Mouse (Mus musculus) testis, postnatal 14 days (tissue): Measurements from ENCODE around the gene Il1rap.

ENCODE experiments used
- DNase-seq: peaks from one replicate; pipeline ENCODE4 v3.0.0; 2021; ENCODE audit warnings: low spot score

The Il1rap gene

DNA sequence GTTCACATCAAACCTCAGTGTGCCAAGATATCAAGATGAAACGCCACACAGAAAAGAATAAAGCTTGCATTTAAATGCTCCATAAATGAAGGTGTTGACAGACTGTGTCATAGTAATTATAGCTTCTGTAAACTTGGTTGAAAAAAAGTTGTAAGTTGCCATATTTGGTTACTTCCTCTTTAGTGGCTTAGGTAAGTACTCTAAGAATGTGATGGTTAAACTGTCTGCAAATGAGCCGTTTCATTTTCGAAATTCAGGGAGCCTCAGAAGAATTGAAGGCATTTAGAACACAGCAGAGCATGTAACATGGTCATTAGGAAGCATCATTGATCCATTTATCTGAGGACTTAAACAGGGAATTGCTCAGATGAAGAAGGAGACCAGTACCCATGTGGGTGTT, 146.6 kb downstream of the Il1rap start:
- no peak for DNase-seq

DNA sequence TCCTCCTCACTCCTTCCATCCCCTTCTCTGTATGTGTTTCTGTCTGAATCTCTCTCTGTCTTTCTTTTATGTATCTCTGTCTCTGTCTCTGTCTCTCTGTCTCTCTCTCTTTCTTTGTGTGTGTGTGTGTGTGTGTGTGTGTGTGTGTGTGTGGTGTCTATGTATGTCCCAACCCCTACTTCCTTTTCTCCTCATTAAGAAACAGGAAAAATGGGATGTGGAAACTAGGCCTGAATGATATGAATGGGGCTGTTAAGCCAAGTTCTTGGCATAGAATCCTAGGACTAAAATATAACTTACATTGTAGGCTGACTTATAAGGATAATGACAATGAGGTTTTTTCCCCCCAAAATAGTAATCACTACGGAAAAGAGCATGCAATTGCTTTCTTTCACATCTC, 149.4 kb downstream of the Il1rap start:
- no peak for DNase-seq

GRCm38 (mm10) chr16:26732566-26732965, 151.1 kb downstream of the Il1rap start:
- no peak for DNase-seq

DNA sequence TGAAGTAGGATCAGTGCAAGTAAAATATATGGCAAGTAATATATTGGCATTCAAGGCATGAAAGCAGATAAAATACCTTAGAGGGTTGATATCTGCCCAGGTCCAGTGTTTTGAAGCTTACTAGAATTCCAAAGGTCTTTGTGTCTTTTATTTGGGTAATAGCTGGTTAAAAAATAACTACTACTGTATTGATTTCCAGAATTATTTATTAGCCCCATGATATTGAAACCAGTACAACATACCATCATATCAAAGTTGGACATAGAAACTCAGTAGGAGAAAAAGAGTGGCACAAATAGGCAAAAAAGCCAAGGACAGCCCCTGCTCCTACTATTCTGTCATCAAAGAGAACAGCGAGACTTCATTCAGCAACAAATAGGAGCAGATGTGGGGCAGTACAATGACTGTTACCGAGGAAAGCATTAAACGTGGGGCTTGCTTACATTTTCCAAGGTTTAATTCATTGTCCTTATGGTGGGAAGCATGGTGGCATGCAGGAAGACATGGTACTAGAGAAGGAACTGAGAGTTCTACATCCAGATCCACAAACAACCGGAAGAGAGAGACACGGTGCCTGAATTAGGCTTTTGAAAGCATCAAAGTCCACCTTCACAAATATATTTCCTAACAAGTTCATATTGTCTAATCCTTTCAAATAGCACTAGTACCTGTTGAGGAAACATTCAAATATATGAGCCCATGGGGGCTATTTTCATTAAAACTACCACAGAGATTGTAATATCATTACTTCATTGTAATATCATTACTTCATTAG, 174.1 kb downstream of the Il1rap start:
- no peak for DNase-seq

GRCm38 (mm10) chr16:26775976-26776375, 194.5 kb downstream of the Il1rap start:
- DNase-seq: no peak

- no peak for DNase-seq
Measured at GRCm38 (mm10) chr16:26777132-26777531, 195.6 kb downstream of the Il1rap start.
